Mouse (Mus musculus) CH12.LX (cell line): ENCODE measurements around the gene Cit. TPM values are rescaled to one million over a fixed set of nuclear protein-coding genes. Genes with fewer than 3 reads are reported as not detected.

Experiments
- DNase-seq: peaks from one replicate; pipeline ENCODE4 v3.0.0-alpha.2; 2013; ENCODE audit errors: extremely low read depth
- H3K27ac ChIP-seq: 2 replicates; pipeline ENCODE4 v1.5.1; 2012; ENCODE audit warnings: low read depth, mild to moderate bottlenecking, control low read depth, moderate library complexity; ENCODE audit not compliant: insufficient read depth
- H3K27me3 ChIP-seq: replicated peaks from 2 replicates; pipeline ENCODE3; 2012; ENCODE audit warnings: inconsistent platforms
- H3K36me3 ChIP-seq, 2 experiments: replicated peaks in 1 of 2; 2 replicates each; pipeline versions ENCODE3 to v1.6.1; 2012; ENCODE audit warnings: inconsistent platforms in 1 of 2, low read length in 1 of 2, mild to moderate bottlenecking in 1 of 2, mixed read lengths in 1 of 2, moderate library complexity in 1 of 2; ENCODE audit not compliant: control insufficient read depth in 1 of 2, insufficient read depth in 1 of 2
- H3K4me1 ChIP-seq, 2 experiments: 2 replicates each; pipeline ENCODE4 v1.6.1; 2012; ENCODE audit warnings: inconsistent platforms in 1 of 2, moderate library complexity in 1 of 2; ENCODE audit not compliant: insufficient read depth in 2 of 2, control insufficient read depth in 1 of 2
- H3K4me2 ChIP-seq: 2 replicates; pipeline ENCODE4 v1.6.1; 2012; ENCODE audit warnings: low read depth, mild to moderate bottlenecking, control low read depth; ENCODE audit not compliant: poor library complexity, insufficient read depth, severe bottlenecking
- H3K4me3 ChIP-seq, 3 experiments: fragments of 150-350 bp in 1 of 3; sonication (generic) in 1 of 3; replicated peaks in 1 of 3; 2 replicates each; pipeline versions ENCODE3 to v1.5.1; 2011 to 2012; ENCODE audit warnings: low read depth in 2 of 3, low read length in 2 of 3, mild to moderate bottlenecking in 2 of 3, moderate library complexity in 2 of 3, control low read depth in 1 of 3, improper control_type of control experiment in 1 of 3, inconsistent platforms in 1 of 3, mixed read lengths in 1 of 3; ENCODE audit not compliant: poor library complexity in 1 of 3
- H3K79me2 ChIP-seq: replicated peaks from 2 replicates; pipeline ENCODE4 v1.6.1; 2012; ENCODE audit warnings: mild to moderate bottlenecking, moderate library complexity; ENCODE audit not compliant: control insufficient read depth, poor library complexity, insufficient read depth, severe bottlenecking; ENCODE audit errors: extremely low read depth
- H3K9ac ChIP-seq: 2 replicates; pipeline ENCODE4 v1.6.1; 2012; ENCODE audit warnings: low read depth, mild to moderate bottlenecking, control low read depth, moderate library complexity; ENCODE audit not compliant: insufficient read depth
- H3K9me3 ChIP-seq: replicated peaks from 2 replicates; pipeline ENCODE3; 2012; ENCODE audit warnings: low read length, inconsistent platforms, mixed read lengths
- CHD1 ChIP-seq: IDR thresholded peaks from 2 replicates; pipeline ENCODE4 v1.6.1; 2012; ENCODE audit warnings: low read depth, low read length, improper control_type of control experiment, inconsistent platforms
- CTCF ChIP-seq, 2 experiments: IDR thresholded peaks in 1 of 2; conservative IDR thresholded peaks in 1 of 2; 2 replicates each; pipeline ENCODE4 v1.5.1; 2011 to 2012; ENCODE audit warnings: low read depth in 2 of 2, low read length in 2 of 2, improper control_type of control experiment in 1 of 2, inconsistent platforms in 1 of 2, mild to moderate bottlenecking in 1 of 2, moderate library complexity in 1 of 2
- EP300 ChIP-seq: IDR thresholded peaks from 2 replicates; pipeline ENCODE4 v1.6.1; 2011; ENCODE audit warnings: low read length, improper control_type of control experiment
- IRF4 ChIP-seq: IDR thresholded peaks from 2 replicates; pipeline ENCODE4 v1.6.1; 2014; ENCODE audit warnings: low read depth, mild to moderate bottlenecking, inconsistent platforms, low read length, improper control_type of control experiment
- JUN ChIP-seq: IDR thresholded peaks from 2 replicates; pipeline ENCODE4 v1.6.1; 2011; ENCODE audit warnings: low read depth, mild to moderate bottlenecking, low read length, improper control_type of control experiment, moderate library complexity; ENCODE audit not compliant: insufficient read depth
- JUND ChIP-seq: conservative IDR thresholded peaks from 2 replicates; pipeline ENCODE4 v1.6.1; 2011; ENCODE audit warnings: low read depth, low read length, improper control_type of control experiment
- KAT2A ChIP-seq: IDR thresholded peaks from 2 replicates; pipeline ENCODE4 v1.6.1; 2012; ENCODE audit warnings: low read length, improper control_type of control experiment, inconsistent platforms; ENCODE audit not compliant: insufficient replicate concordance
- MAFK ChIP-seq: IDR thresholded peaks from 2 replicates; pipeline ENCODE4 v1.6.1; 2011; ENCODE audit warnings: low read length, improper control_type of control experiment; ENCODE audit not compliant: insufficient replicate concordance
- MAX ChIP-seq: IDR thresholded peaks from 2 replicates; pipeline ENCODE4 v1.6.1; 2011; ENCODE audit warnings: low read length, improper control_type of control experiment
- MEF2A ChIP-seq: IDR thresholded peaks from 2 replicates; pipeline ENCODE4 v1.6.1; 2014; ENCODE audit warnings: low read depth, mild to moderate bottlenecking, inconsistent platforms, low read length, improper control_type of control experiment, borderline replicate concordance
- MXI1 ChIP-seq: IDR thresholded peaks from 2 replicates; pipeline ENCODE4 v1.6.1; 2011; ENCODE audit warnings: mild to moderate bottlenecking, low read depth, low read length, improper control_type of control experiment
- NELFE ChIP-seq: IDR thresholded peaks from 2 replicates; pipeline ENCODE4 v1.6.1; 2011; ENCODE audit warnings: low read depth, low read length, improper control_type of control experiment
- NRF1 ChIP-seq: IDR thresholded peaks from 2 replicates; pipeline ENCODE4 v1.6.1; 2014; ENCODE audit warnings: low read depth, mild to moderate bottlenecking, inconsistent platforms, low read length, improper control_type of control experiment, moderate library complexity
- POLR2AphosphoS2 ChIP-seq: IDR thresholded peaks from 2 replicates; pipeline ENCODE4 v1.6.1; 2011; ENCODE audit warnings: low read depth, low read length, improper control_type of control experiment
- RAD21 ChIP-seq: IDR thresholded peaks from 2 replicates; pipeline ENCODE4 v1.6.1; 2011; ENCODE audit warnings: low read depth, mild to moderate bottlenecking, low read length, improper control_type of control experiment, moderate library complexity
- USF2 ChIP-seq: conservative IDR thresholded peaks from 2 replicates; pipeline ENCODE4 v1.6.1; 2011; ENCODE audit warnings: low read depth, low read length, improper control_type of control experiment
- ZNF384 ChIP-seq: IDR thresholded peaks from 2 replicates; pipeline ENCODE4 v1.6.1; 2012; ENCODE audit warnings: low read depth, low read length, improper control_type of control experiment, inconsistent platforms
- dilution Hi-C: fragments of 300-500 bp; cut with MboI; formaldehyde crosslinking; loops from 2 replicates; pipeline ENCODE4 v1.14.3; 2020; ENCODE audit warnings: low sequenced_read_pairs; ENCODE audit not compliant: extremely low pct_unique_long_range_greater_than_20kb, extremely low pct_ligation_motif_present
- in situ Hi-C: fragments of 300-500 bp; cut with MboI; formaldehyde crosslinking; loops from 3 replicates; pipeline ENCODE4 v1.14.3; 2019; ENCODE audit warnings: low sequenced_read_pairs, low pct_ligation_motif_present, low pct_unique_long_range_greater_than_20kb, mixed read lengths
- polyA plus RNA-seq: library from polyadenylated mRNA; unstranded; fragments of >175 nt; gene quantifications from 2 replicates; pipeline ENCODE4 v1.2.1, GENCODE M21; 2012; ENCODE audit warnings: low read depth; ENCODE audit not compliant: insufficient read length
- total RNA-seq, 2 experiments: library from RNA; depleted of rRNA; stranded (reverse); fragments of 300-350 nt in 1 of 2; fragments of >200 nt in 1 of 2; gene quantifications; 2 replicates each; pipeline ENCODE4 v1.2.3; 2012 to 2014

Gene Cit
- total and polyA plus RNA-seq, 3 experiments: 7.0 to 24.9 (median 16.2) TPM

GRCm38 (mm10) chr5:115877425-115877824, 32.3 kb downstream of the Cit start:
- no peaks in the 10 kb centered on the region for H3K4me1 ChIP-seq
- H3K27ac ChIP-seq: no peak overlapping the region
- H3K4me2 ChIP-seq: no peak overlapping the region
- no peak overlapping the region for H3K4me3 ChIP-seq
- in situ Hi-C loops (no loop called here), dilution Hi-C loops (no loop called here)
- no peak overlapping the region for H3K9ac ChIP-seq
- H3K9me3 ChIP-seq: no peaks in the 10 kb centered on the region
- peaks cover 37 to 82% of the 10 kb centered on the region in 2 experiments for H3K36me3 ChIP-seq
- DNase-seq: no peak
- no peaks in the 10 kb centered on the region for H3K79me2 ChIP-seq
- no peak; the same call in 1 of the 2 replicates for TF ChIP-seq RAD21
- no peak for TF ChIP-seq JUN
- peak in 1 of 2 experiments; percentile 25; a peak in 2 of 4 replicates for TF ChIP-seq CTCF (conservative IDR thresholded peaks at IDR 0.05 in 1 of 2, IDR thresholded peaks at IDR 0.05 in 1 of 2; ENCODE audit: low read depth in 2 of 2, low read length in 2 of 2)
- no peak for TF ChIP-seq MEF2A
- H3K27me3 ChIP-seq: no peaks in the 10 kb centered on the region

GRCm38 (mm10) chr5:115882165-115882564, 37.1 kb downstream of the Cit start:
- in situ Hi-C loops (no loop called here), dilution Hi-C loops (no loop called here)
- Histone ChIP-seq H3K9me3 (no peaks in the 10 kb centered on the region), H3K4me1 (peaks cover 0 to 8% of the 10 kb centered on the region in 2 experiments; a peak in 2 of 4 replicates), H3K36me3 (peaks cover 33 to 83% of the 10 kb centered on the region in 2 experiments), H3K27ac (no peak overlapping the region), H3K27me3 (no peaks in the 10 kb centered on the region), H3K79me2 (no peaks in the 10 kb centered on the region), H3K4me2 (no peak overlapping the region), H3K9ac (no peak overlapping the region), H3K4me3 (no peak overlapping the region)
- TF ChIP-seq CHD1 (no peak), NELFE (no peak), MEF2A (no peak), MAX (no peak), POLR2AphosphoS2 (no peak), NRF1 (no peak), CTCF (conservative IDR thresholded peaks at IDR 0.05 in 1 of 2, IDR thresholded peaks at IDR 0.05 in 1 of 2; ENCODE audit: low read depth in 2 of 2, low read length in 2 of 2) (no peak), EP300 (no peak), ZNF384 (no peak), MXI1 (no peak), USF2 (no peak)
- DNase-seq: no peak

- DNase-seq: no peak
- dilution Hi-C loops (no loop called here), in situ Hi-C loops (no loop called here)
- Histone ChIP-seq H3K4me1 (peaks cover 0 to 8% of the 10 kb centered on the region in 2 experiments; a peak in 2 of 4 replicates), H3K27me3 (no peaks in the 10 kb centered on the region), H3K27ac (no peak overlapping the region), H3K9me3 (peaks cover 4% of the 10 kb centered on the region), H3K79me2 (no peaks in the 10 kb centered on the region), H3K36me3 (peaks cover 40 to 88% of the 10 kb centered on the region in 2 experiments), H3K9ac (no peak overlapping the region), H3K4me2 (no peak overlapping the region), H3K4me3 (no peak overlapping the region)
- TF ChIP-seq ZNF384 (no peak), MAFK (no peak), JUND (no peak), KAT2A (no peak), IRF4 (no peak)
Observed at GRCm38 (mm10) chr5:115884429-115884828, 39.4 kb downstream of the Cit start.
